In the genomic region with DNA sequence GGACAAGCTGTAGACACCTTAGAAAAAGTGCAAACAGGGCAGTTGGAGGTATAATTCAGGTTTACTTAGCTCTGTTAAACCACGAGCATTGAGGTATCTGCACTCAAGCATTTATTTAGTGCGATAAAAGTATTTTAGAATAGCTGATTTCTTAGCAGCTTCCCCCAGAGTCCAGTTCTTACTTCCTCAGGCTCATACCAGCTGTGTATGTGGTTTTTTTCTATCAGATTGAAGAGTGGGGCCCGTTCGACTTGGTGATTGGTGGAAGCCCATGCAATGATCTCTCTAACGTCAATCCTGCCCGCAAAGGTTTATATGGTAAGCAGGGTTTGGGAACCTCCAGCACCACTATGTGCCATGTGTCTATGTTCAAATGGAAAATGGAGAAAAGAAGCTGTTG, we compare ENCODE assay signal across 27 mouse cellular contexts. TPM values are rescaled to one million over a fixed set of nuclear protein-coding genes. Genes with fewer than 3 reads are reported as not detected.
"Had no signal": no experiment of that assay in that cellular context is flagged by ENCODE, and none has a peak within 500 bp of the region (broad histone marks: within the 10 kb centered on the region; RNA-seq: fewer than 3 reads in every experiment).

No protein-coding gene starts in this region.

- DNase-seq: liver, embryonic 13.5 days; liver, postnatal 0 days; lung, adult 2 months; lung, postnatal 14 days; lung, postnatal 36 days; midbrain, embryonic 14.5 days; retina, postnatal 1 day; right cerebral cortex, adult 18-20 months; right cerebral cortex, postnatal 25 days; right cerebral cortex, postnatal 4 days; spleen, adult 18-20 months; thymus, adult 18-20 months; thymus, postnatal 14 days; thymus, postnatal 36 days had no signal

- H3K27me3 ChIP-seq: liver, embryonic 13.5 days; liver, embryonic 15.5 days; lung, embryonic 15.5 days; megakaryocyte, embryonic 14.5 days; midbrain, embryonic 12.5 days; neural tube, embryonic 13.5 days; neural tube, embryonic 15.5 days had no signal

- H3K27ac ChIP-seq: liver, embryonic 13.5 days; liver, embryonic 15.5 days; lung, embryonic 15.5 days; midbrain, embryonic 10.5 days; midbrain, embryonic 12.5 days; neural tube, embryonic 13.5 days; neural tube, embryonic 15.5 days had no signal

- H3K4me3 ChIP-seq: liver, embryonic 13.5 days; liver, embryonic 15.5 days; lung, embryonic 15.5 days; megakaryocyte, embryonic 14.5 days; midbrain, embryonic 10.5 days; midbrain, embryonic 12.5 days; myocyte; neural tube, embryonic 13.5 days; neural tube, embryonic 15.5 days had no signal

- H3K36me3 ChIP-seq: liver, embryonic 15.5 days had no signal

- ATAC-seq: liver, postnatal 0 days; lung, postnatal 0 days; midbrain, embryonic 16.5 days had no signal

- H3K4me1 ChIP-seq: lung, embryonic 15.5 days; midbrain, embryonic 10.5 days; midbrain, embryonic 12.5 days; neural tube, embryonic 13.5 days; neural tube, embryonic 15.5 days had no signal

RNA-seq across cellular contexts. Expression of a gene that starts 19.5 kb away (rescaled TPM):
- polyA plus RNA-seq: lung, embryonic 15.5 days; midbrain, embryonic 12.5 days; midbrain, embryonic 16.5 days; myocyte; neural tube, embryonic 11.5 days; neural tube, embryonic 13.5 days; small intestine, adult 2 months; thymus, postnatal 0 days had no signal
